In genomic region chr10:52417998-52418860, GRCm38 (mm10) we compare ENCODE assay signal across 8 mouse cellular contexts. TPM values are rescaled to one million over a fixed set of nuclear protein-coding genes. Genes with fewer than 3 reads are reported as not detected.
A peak's percentile ranks its signal among the peaks of the same experiment; 100 is the strongest.
DNase-seq lines count a peak whose midpoint lies in the region; ATAC-seq and TF ChIP-seq lines count a peak whose summit lies in the region.
"Had no signal": no experiment of that assay in that cellular context is flagged by ENCODE, and none has a peak within 500 bp of the region (broad histone marks: within the 10 kb centered on the region; RNA-seq: fewer than 3 reads in every experiment).

No protein-coding gene starts in this region.

- peaks cover 9% of the 10 kb centered on the region for H3K4me1 ChIP-seq in spleen, adult 2 months (ENCODE audit: control insufficient read depth, insufficient read depth, insufficient read length)
- peaks cover 18% of the 10 kb centered on the region for H3K4me1 ChIP-seq in liver, embryonic 16.5 days (ENCODE audit: control insufficient read depth, low read depth, low read length)
- H3K4me1 ChIP-seq in stomach, embryonic 15.5 days = peaks cover 14% of the 10 kb centered on the region

- no peaks in the 10 kb centered on the region for H3K27me3 ChIP-seq in spleen, adult 2 months (ENCODE audit: control insufficient read depth, insufficient read depth, low read length)
- H3K27me3 ChIP-seq in liver, embryonic 16.5 days (ENCODE audit: control insufficient read depth, insufficient read depth, low read depth, low read length) = no peaks in the 10 kb centered on the region
- H3K27me3 ChIP-seq in stomach, embryonic 15.5 days (replicated peaks) = no peaks in the 10 kb centered on the region

- no peak for TF ChIP-seq POLR2A in spleen, adult 2 months (IDR thresholded peaks at IDR 0.05; ENCODE audit: low read depth, low read length)

- ATAC-seq in common myeloid progenitor, adult 5-6 weeks (replicated peaks; ENCODE audit: low read depth, poor library complexity, severe bottlenecking) = peak; percentile 20; the same call in 1 of the 2 replicates
- no peak for ATAC-seq in liver, embryonic 16.5 days (ENCODE audit: low read depth)
- peak; percentile 24 for ATAC-seq in stomach, embryonic 15.5 days (ENCODE audit: insufficient read depth, low FRiP score, low read depth)

- peak; percentile 5 to 30 for DNase-seq in spleen, adult 2 months (ENCODE audit: low read depth in 1 of 2, low spot score in 2 of 2)
- no peak for DNase-seq in spleen, postnatal 14 days (ENCODE audit: low spot score in 2 of 2)
- DNase-seq in heart, postnatal 10 days = peak; percentile 33 to 35
- DNase-seq in thymus, postnatal 14 days = no peak

- WGBS in spleen, adult 2 months = 3% methylated on average over 39 of the region's 39 CpGs
- WGBS in liver, embryonic 16.5 days (ENCODE audit: insufficient replicate concordance) = 1% methylated on average over 39 of the region's 39 CpGs
- WGBS in stomach, embryonic 15.5 days = 2% methylated on average over 39 of the region's 39 CpGs

- peak overlapping the region; percentile 79 for H3K27ac ChIP-seq in spleen, adult 2 months (ENCODE audit: insufficient read depth, low read length)
- peak overlapping the region; percentile 73 for H3K27ac ChIP-seq in liver, embryonic 16.5 days (ENCODE audit: low read length)
- H3K27ac ChIP-seq in stomach, embryonic 15.5 days = peak overlapping the region; percentile 95

- intact Hi-C loops in heart, postnatal 10 days (cut with DNase I) = loop anchor here (2.0 to 10.0 kb wide), 3 partner anchors 33 to 277 kb away; partner anchors contain the start of gene Slc35f1

- no peaks in the 10 kb centered on the region for H3K9me3 ChIP-seq in liver, embryonic 16.5 days (replicated peaks; ENCODE audit: control insufficient read depth, low read length)
- no peaks in the 10 kb centered on the region for H3K9me3 ChIP-seq in stomach, embryonic 15.5 days

- TF ChIP-seq CTCF in spleen, adult 2 months (IDR thresholded peaks at IDR 0.05; ENCODE audit: extremely low read depth, insufficient read depth, insufficient read length, insufficient replicate concordance) = no peak

- peak overlapping the region; percentile 79 for H3K9ac ChIP-seq in liver, embryonic 16.5 days (ENCODE audit: low read depth, low read length)
- peak overlapping the region; percentile 87 for H3K9ac ChIP-seq in stomach, embryonic 15.5 days

- H3K4me3 ChIP-seq in spleen, adult 2 months (ENCODE audit: extremely low read depth, insufficient read depth, insufficient read length) = peak overlapping the region; percentile 87
- H3K4me3 ChIP-seq in liver, embryonic 16.5 days (ENCODE audit: low read depth, low read length) = peak overlapping the region; percentile 83
- H3K4me3 ChIP-seq in stomach, embryonic 15.5 days (replicated peaks) = peak overlapping the region; percentile 89

- no peaks in the 10 kb centered on the region for H3K36me3 ChIP-seq in spleen, adult 2 months (ENCODE audit: control insufficient read depth, insufficient read depth, low read length)
- no peaks in the 10 kb centered on the region for H3K36me3 ChIP-seq in liver, embryonic 16.5 days (ENCODE audit: control insufficient read depth, insufficient read depth)
- peaks cover 7% of the 10 kb centered on the region; the same call in 1 of the 2 replicates for H3K36me3 ChIP-seq in stomach, embryonic 15.5 days

- H3K4me2 ChIP-seq in liver, embryonic 16.5 days (ENCODE audit: low read depth, low read length) = peak overlapping the region; percentile 87
- peak overlapping the region; percentile 63 for H3K4me2 ChIP-seq in stomach, embryonic 15.5 days

RNA-seq across cellular contexts. Expression of gene Nus1, which starts 0.9 kb away (rescaled TPM):
- 7.3 and 10.6 TPM in 2 replicates for polyA plus RNA-seq in spleen, adult 2 months (2012; rRNA removed)
- 31.1 and 32.6 TPM in 2 replicates for total RNA-seq in common myeloid progenitor, adult 5-6 weeks (2017)
- 10 to 100 TPM; 28.5 to 33.0 TPM for total RNA-seq in heart, postnatal 10 days (2021)
- 4.1 and 4.3 TPM in 2 replicates for polyA plus RNA-seq in liver, embryonic 16.5 days (2015; fragmentation: Nextera tagmentation; extraction: Ambion mirVana)
- 14.6 and 16.4 TPM in 2 replicates for polyA plus RNA-seq in stomach, embryonic 15.5 days (2015; fragmentation: Nextera tagmentation; extraction: Ambion mirVana)

RNA-seq across cellular contexts. Expression of gene Nepn, which starts 29.5 kb away (rescaled TPM):
- not detected in 2 replicates for polyA plus RNA-seq in spleen, adult 2 months (2012; rRNA removed)
- not detected in 2 replicates for total RNA-seq in common myeloid progenitor, adult 5-6 weeks (2017)
- not detected for total RNA-seq in heart, postnatal 10 days (2021)
- 0.14 TPM in 1 of 2 replicates, not detected in the other for polyA plus RNA-seq in liver, embryonic 16.5 days (2015; fragmentation: Nextera tagmentation; extraction: Ambion mirVana)
- polyA plus RNA-seq in stomach, embryonic 15.5 days (2015; fragmentation: Nextera tagmentation; extraction: Ambion mirVana) = 15.5 and 35.6 TPM in 2 replicates

RNA-seq across cellular contexts. Expression of gene Gopc, which starts 36.3 kb away (rescaled TPM):
- polyA plus RNA-seq in spleen, adult 2 months (2012; rRNA removed) = 4.6 and 5.0 TPM in 2 replicates
- total RNA-seq in common myeloid progenitor, adult 5-6 weeks (2017) = 20.8 and 26.9 TPM in 2 replicates
- 10 to 100 TPM; 20.9 to 21.4 TPM for total RNA-seq in heart, postnatal 10 days (2021)
- 4.7 and 5.0 TPM in 2 replicates for polyA plus RNA-seq in liver, embryonic 16.5 days (2015; fragmentation: Nextera tagmentation; extraction: Ambion mirVana)
- 19.8 and 22.1 TPM in 2 replicates for polyA plus RNA-seq in stomach, embryonic 15.5 days (2015; fragmentation: Nextera tagmentation; extraction: Ambion mirVana)

RNA-seq across cellular contexts. Expression of gene Gm26741, which starts 59.7 kb away (rescaled TPM):
- not detected in 2 replicates for polyA plus RNA-seq in spleen, adult 2 months (2012; rRNA removed)
- not detected in 2 replicates for total RNA-seq in common myeloid progenitor, adult 5-6 weeks (2017)
- not detected for total RNA-seq in heart, postnatal 10 days (2021)
- polyA plus RNA-seq in liver, embryonic 16.5 days (2015; fragmentation: Nextera tagmentation; extraction: Ambion mirVana) = not detected in 2 replicates
- polyA plus RNA-seq in stomach, embryonic 15.5 days (2015; fragmentation: Nextera tagmentation; extraction: Ambion mirVana) = not detected in 2 replicates
- polyA plus RNA-seq: gonadal fat pad, adult 2 months had no signal

Comparison
In these comparisons a context has a peak if more than half of its experiments do, and no peak if none do; other contexts are left out.
1. DNase-seq: peak in spleen, adult 2 months (2 of 2) and heart, postnatal 10 days (2 of 2); none in spleen, postnatal 14 days (0 of 2) and thymus, postnatal 14 days (single experiment).
2. RNA of gene Nepn, which starts 29.5 kb away (polyA plus RNA-seq): 15.5 to 35.6 TPM in stomach, embryonic 15.5 days; 0.14 TPM in liver, embryonic 16.5 days and not detected in spleen, adult 2 months; every median in the first group is over 10 times any median in the second.
3. Peak in every context shown above with its lines, with median percentiles within 50 percentile points of each other: H3K27ac ChIP-seq and H3K4me3 ChIP-seq.